Mouse (Mus musculus) erythroblast, embryonic 14.5 days (primary cell): ENCODE data around the gene Gemin8. TPM values are rescaled to one million over a fixed set of nuclear protein-coding genes. Genes with fewer than 3 reads are reported as not detected.

Experiments
- H3K27me3 ChIP-seq: 2 replicates; pipeline ENCODE4 v1.6.1; 2012; ENCODE audit warnings: inconsistent platforms; ENCODE audit not compliant: control insufficient read depth
- H3K36me3 ChIP-seq: 2 replicates; pipeline ENCODE4 v1.6.1; 2012; ENCODE audit warnings: mild to moderate bottlenecking, inconsistent platforms; ENCODE audit not compliant: control insufficient read depth
- H3K4me1 ChIP-seq: 2 replicates; pipeline ENCODE4 v1.6.1; 2012; ENCODE audit warnings: inconsistent platforms; ENCODE audit not compliant: control insufficient read depth
- H3K4me3 ChIP-seq: replicated peaks from 2 replicates; pipeline ENCODE3; 2012; ENCODE audit warnings: moderate library complexity, mild to moderate bottlenecking, inconsistent platforms
- H3K9me3 ChIP-seq: 2 replicates; pipeline ENCODE4 v1.6.1; 2012; ENCODE audit warnings: low read length, inconsistent platforms, mixed read lengths; ENCODE audit not compliant: control insufficient read depth
- GATA1 ChIP-seq: IDR thresholded peaks from 2 replicates; pipeline ENCODE4 v1.6.1; 2012; ENCODE audit warnings: low read length, inconsistent platforms, mixed read lengths
- TAL1 ChIP-seq: IDR thresholded peaks from 3 replicates; pipeline ENCODE4 v1.6.1; 2012; ENCODE audit warnings: low read length, inconsistent platforms, mixed read lengths
- polyA plus RNA-seq: library from polyadenylated mRNA; stranded (reverse); fragments of >175 nt; gene quantifications from 2 replicates; pipeline ENCODE4 v1.2.3, GENCODE M21; 2012

Gene Gemin8
- polyA plus RNA-seq, 1 experiment, result 0.38 TPM

- Histone ChIP-seq H3K27me3 (no peaks in the 10 kb centered on the region), H3K36me3 (no peaks in the 10 kb centered on the region), H3K9me3 (peaks cover 2% of the 10 kb centered on the region; the same call in 1 of the 2 replicates), H3K4me1 (peaks cover 18% of the 10 kb centered on the region), H3K4me3 (no peak overlapping the region)
- TF ChIP-seq TAL1, result no peak
- TF ChIP-seq GATA1, result no peak
These were observed 3.5 kb downstream of the Gemin8 start for GRCm38 (mm10) chrX:166173796-166174195.

- no peak for TF ChIP-seq TAL1
- TF ChIP-seq GATA1, result no peak
- H3K9me3 ChIP-seq, result no peaks in the 10 kb centered on the region
- H3K4me3 ChIP-seq, result no peak overlapping the region
- H3K27me3 ChIP-seq, result no peaks in the 10 kb centered on the region
- no peaks in the 10 kb centered on the region; the same call in 1 of the 2 replicates for H3K4me1 ChIP-seq
- 0 out of 2 replicates have a peak, but pooled peaks cover 2% of the 10 kb centered on the region for H3K36me3 ChIP-seq
These were observed 7.7 kb downstream of the Gemin8 start for GRCm38 (mm10) chrX:166177929-166178328.

- no peaks in the 10 kb centered on the region for H3K27me3 ChIP-seq
- H3K4me1 ChIP-seq, result no peaks in the 10 kb centered on the region
- no peak overlapping the region for H3K4me3 ChIP-seq
- TF ChIP-seq GATA1 (no peak), TAL1 (no peak)
- H3K36me3 ChIP-seq, result peaks cover 6% of the 10 kb centered on the region
- H3K9me3 ChIP-seq, result no peaks in the 10 kb centered on the region
These were observed 12.8 kb downstream of the Gemin8 start for GRCm38 (mm10) chrX:166183094-166183493.

GRCm38 (mm10) chrX:166185327-166185913, 15.2 kb downstream of the Gemin8 start:
- no peaks in the 10 kb centered on the region for H3K4me1 ChIP-seq
- no peak for TF ChIP-seq GATA1
- TF ChIP-seq TAL1, result no peak

GRCm38 (mm10) chrX:166187803-166188202, 17.5 kb downstream of the Gemin8 start:
- Histone ChIP-seq H3K36me3 (peaks cover 6% of the 10 kb centered on the region), H3K4me1 (no peaks in the 10 kb centered on the region), H3K9me3 (no peaks in the 10 kb centered on the region), H3K4me3 (no peak overlapping the region), H3K27me3 (no peaks in the 10 kb centered on the region)
- TF ChIP-seq GATA1 (no peak), TAL1 (no peak)

More at GRCm38 (mm10) chrX:166185327-166185913, 15.2 kb downstream of the Gemin8 start:
- Histone ChIP-seq H3K9me3 (no peaks in the 10 kb centered on the region), H3K36me3 (peaks cover 8% of the 10 kb centered on the region), H3K4me3 (no peak overlapping the region), H3K27me3 (no peaks in the 10 kb centered on the region)

GRCm38 (mm10) chrX:166196327-166196726, 26.1 kb downstream of the Gemin8 start:
- TF ChIP-seq TAL1, result no peak
- TF ChIP-seq GATA1, result no peak
- Histone ChIP-seq H3K36me3 (no peaks in the 10 kb centered on the region), H3K27me3 (no peaks in the 10 kb centered on the region)

GRCm38 (mm10) chrX:166198266-166198665, 28.0 kb downstream of the Gemin8 start:
- Histone ChIP-seq H3K4me1 (no peaks in the 10 kb centered on the region), H3K36me3 (no peaks in the 10 kb centered on the region), H3K4me3 (no peak overlapping the region), H3K27me3 (no peaks in the 10 kb centered on the region), H3K9me3 (no peaks in the 10 kb centered on the region)
- TF ChIP-seq TAL1 (no peak), GATA1 (no peak)

More at GRCm38 (mm10) chrX:166196327-166196726, 26.1 kb downstream of the Gemin8 start:
- Histone ChIP-seq H3K4me1 (no peaks in the 10 kb centered on the region), H3K9me3 (no peaks in the 10 kb centered on the region), H3K4me3 (no peak overlapping the region)

- Histone ChIP-seq H3K4me3 (no peak overlapping the region), H3K4me1 (no peaks in the 10 kb centered on the region), H3K27me3 (no peaks in the 10 kb centered on the region), H3K36me3 (no peaks in the 10 kb centered on the region), H3K9me3 (no peaks in the 10 kb centered on the region)
- TF ChIP-seq GATA1 (no peak), TAL1 (no peak)
These were observed 29.6 kb downstream of the Gemin8 start for GRCm38 (mm10) chrX:166199812-166200211.

- Histone ChIP-seq H3K4me1 (no peaks in the 10 kb centered on the region), H3K9me3 (no peaks in the 10 kb centered on the region), H3K4me3 (no peak overlapping the region), H3K36me3 (no peaks in the 10 kb centered on the region), H3K27me3 (peaks cover 2% of the 10 kb centered on the region; the same call in 1 of the 2 replicates)
- no peak for TF ChIP-seq GATA1
- TF ChIP-seq TAL1, result no peak
These were observed 44.3 kb downstream of the Gemin8 start for GRCm38 (mm10) chrX:166214576-166214975.
